In the genomic region with DNA sequence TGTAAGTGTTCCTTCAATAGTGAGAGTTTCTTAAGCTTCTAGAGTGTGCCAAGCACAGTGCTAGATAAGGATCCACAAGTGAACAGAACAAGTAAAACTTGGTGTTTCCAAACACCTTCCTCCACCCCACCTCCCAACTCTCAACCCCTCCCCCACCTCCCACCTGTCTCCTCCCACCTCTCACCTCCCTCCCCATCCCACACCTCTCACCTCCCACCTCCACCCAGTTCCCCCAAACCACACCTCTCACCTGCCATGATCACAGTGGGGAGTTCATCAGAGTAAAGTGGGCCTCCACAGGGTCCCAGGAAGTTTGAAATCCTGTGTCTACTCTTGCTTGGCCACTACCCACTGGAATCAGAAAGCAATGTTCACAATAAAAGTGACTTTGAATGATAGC, we compare ENCODE assay signal across 15 mouse cellular contexts. TPM values are rescaled to one million over a fixed set of nuclear protein-coding genes. Genes with fewer than 3 reads are reported as not detected.
"Had no signal": no experiment of that assay in that cellular context is flagged by ENCODE, and none has a peak within 500 bp of the region (broad histone marks: within the 10 kb centered on the region; RNA-seq: fewer than 3 reads in every experiment).

No protein-coding gene starts in this region.

- H3K4me2 ChIP-seq: liver, embryonic 15.5 days; lung, embryonic 14.5 days; midbrain, embryonic 11.5 days; midbrain, embryonic 13.5 days; midbrain, embryonic 15.5 days; neural tube, embryonic 12.5 days; stomach, embryonic 15.5 days had no signal

- H3K36me3 ChIP-seq: liver, embryonic 15.5 days; midbrain, embryonic 13.5 days; midbrain, embryonic 15.5 days; neural tube, embryonic 12.5 days; stomach, embryonic 15.5 days had no signal

- ATAC-seq: midbrain, embryonic 13.5 days; midbrain, embryonic 15.5 days had no signal

- H3K27me3 ChIP-seq: liver, embryonic 15.5 days; midbrain, embryonic 15.5 days; neural tube, embryonic 12.5 days; stomach, embryonic 15.5 days had no signal

- H3K9ac ChIP-seq: liver, embryonic 15.5 days; lung, embryonic 14.5 days; midbrain, embryonic 13.5 days; midbrain, embryonic 15.5 days; neural tube, embryonic 12.5 days; stomach, embryonic 15.5 days had no signal

- DNase-seq: lung, adult 18-20 months; lung, postnatal 14 days; right cerebral cortex, postnatal 14 days; thymus, adult 2 months; thymus, postnatal 25 days; thymus, postnatal 4 days had no signal

- H3K4me3 ChIP-seq: liver, embryonic 15.5 days; midbrain, embryonic 13.5 days; midbrain, embryonic 15.5 days; neural tube, embryonic 12.5 days; stomach, embryonic 15.5 days had no signal

- H3K9me3 ChIP-seq: liver, embryonic 15.5 days; midbrain, embryonic 13.5 days; midbrain, embryonic 15.5 days; neural tube, embryonic 12.5 days; stomach, embryonic 15.5 days had no signal

- H3K27ac ChIP-seq: midbrain, embryonic 13.5 days; midbrain, embryonic 15.5 days; neural tube, embryonic 12.5 days; stomach, embryonic 15.5 days; stomach, postnatal 0 days had no signal

RNA-seq across cellular contexts. Expression of gene Rsph1, which starts 13.1 kb away (rescaled TPM):
- total RNA-seq: monocyte, adult 5-6 weeks had no signal
